Mouse (Mus musculus) MEL (cell line): ENCODE results near the gene Susd6. TPM values are rescaled to one million over a fixed set of nuclear protein-coding genes. Genes with fewer than 3 reads are reported as not detected.

Experiments
- DNase-seq: peaks from one replicate; pipeline ENCODE4 v3.0.0; 2011; ENCODE audit warnings: low read depth, low spot score
- H3K27ac ChIP-seq: 2 replicates; pipeline ENCODE4 v1.5.1; 2012; ENCODE audit warnings: low read depth, mild to moderate bottlenecking, control low read depth, low read length, moderate library complexity; ENCODE audit not compliant: control insufficient read depth
- H3K27me3 ChIP-seq, 2 experiments: fragments of 150-350 bp in 1 of 2; sonication (generic) in 1 of 2; 2 replicates each; pipeline ENCODE4 v1.6.1; 2012; ENCODE audit warnings: low read length in 2 of 2, mild to moderate bottlenecking in 2 of 2, improper control_type of control experiment in 1 of 2, moderate library complexity in 1 of 2; ENCODE audit not compliant: insufficient read depth in 2 of 2, control insufficient read depth in 1 of 2
- H3K36me3 ChIP-seq, 2 experiments: 2 replicates each; pipeline ENCODE4 v1.6.1; 2012 to 2014; ENCODE audit warnings: low read length in 2 of 2, improper control_type of control experiment in 1 of 2, inconsistent platforms in 1 of 2, mild to moderate bottlenecking in 1 of 2; ENCODE audit not compliant: insufficient read depth in 2 of 2, control insufficient read depth in 1 of 2
- H3K4me1 ChIP-seq, 2 experiments: fragments of 150-350 bp in 1 of 2; sonication (generic) in 1 of 2; 2 replicates each; pipeline ENCODE4 v1.6.1; 2012; ENCODE audit warnings: low read length in 2 of 2, improper control_type of control experiment in 1 of 2, mild to moderate bottlenecking in 1 of 2; ENCODE audit not compliant: insufficient read depth in 2 of 2, control insufficient read depth in 1 of 2
- H3K4me3 ChIP-seq, 2 experiments: fragments of 150-350 bp in 1 of 2; sonication (generic) in 1 of 2; 2 replicates each; pipeline ENCODE4 v1.5.1; 2012; ENCODE audit warnings: low read depth in 2 of 2, low read length in 2 of 2, mild to moderate bottlenecking in 2 of 2, moderate library complexity in 2 of 2, control low read depth in 1 of 2, improper control_type of control experiment in 1 of 2; ENCODE audit not compliant: control insufficient read depth in 1 of 2, insufficient read depth in 1 of 2
- H3K79me2 ChIP-seq: 2 replicates; pipeline ENCODE4 v1.6.1; 2012; ENCODE audit warnings: mild to moderate bottlenecking, low read length, moderate library complexity; ENCODE audit not compliant: control insufficient read depth, poor library complexity, insufficient read depth
- H3K9ac ChIP-seq: 2 replicates; pipeline ENCODE4 v1.6.1; 2012; ENCODE audit warnings: low read depth, mild to moderate bottlenecking, control low read depth, low read length, moderate library complexity; ENCODE audit not compliant: control insufficient read depth, poor library complexity, severe bottlenecking
- H3K9me3 ChIP-seq: fragments of 150-350 bp; sonication (generic); replicated peaks from 2 replicates; pipeline ENCODE4 v1.6.1; 2012; ENCODE audit warnings: mild to moderate bottlenecking, low read length, improper control_type of control experiment, moderate library complexity; ENCODE audit not compliant: insufficient read depth
- BHLHE40 ChIP-seq: IDR thresholded peaks from 2 replicates; pipeline ENCODE4 v1.6.1; 2012; ENCODE audit warnings: low read depth, mild to moderate bottlenecking, inconsistent platforms, low read length, improper control_type of control experiment, borderline replicate concordance
- E2F4 ChIP-seq: IDR thresholded peaks from 2 replicates; pipeline ENCODE4 v1.6.1; 2011; ENCODE audit warnings: low read depth, low read length, improper control_type of control experiment, borderline replicate concordance
- ETS1 ChIP-seq: IDR thresholded peaks from 2 replicates; pipeline ENCODE4 v1.6.1; 2012; ENCODE audit warnings: low read depth, mild to moderate bottlenecking, inconsistent platforms, low read length, improper control_type of control experiment, moderate library complexity
- GATA1 ChIP-seq: IDR thresholded peaks from 2 replicates; pipeline ENCODE4 v1.6.1; 2011; ENCODE audit warnings: low read depth, low read length, improper control_type of control experiment
- HCFC1 ChIP-seq: IDR thresholded peaks from 2 replicates; pipeline ENCODE4 v1.6.1; 2012; ENCODE audit warnings: low read depth, mild to moderate bottlenecking, inconsistent platforms, low read length, improper control_type of control experiment, moderate library complexity
- MAFK ChIP-seq: IDR thresholded peaks from 2 replicates; pipeline ENCODE4 v1.6.1; 2011; ENCODE audit warnings: low read depth, mild to moderate bottlenecking, low read length, improper control_type of control experiment, borderline replicate concordance
- MAZ ChIP-seq: IDR thresholded peaks from 2 replicates; pipeline ENCODE4 v1.6.1; 2012; ENCODE audit warnings: low read depth, mild to moderate bottlenecking, inconsistent platforms, low read length, improper control_type of control experiment
- MEF2A ChIP-seq: IDR thresholded peaks from 2 replicates; pipeline ENCODE4 v1.6.1; 2014; ENCODE audit warnings: low read depth, mild to moderate bottlenecking, inconsistent platforms, low read length, improper control_type of control experiment; ENCODE audit not compliant: poor library complexity, insufficient replicate concordance, severe bottlenecking; ENCODE audit errors: extremely low read depth
- MYC ChIP-seq: IDR thresholded peaks from 2 replicates; pipeline ENCODE4 v1.6.1; 2011; ENCODE audit warnings: low read depth, mild to moderate bottlenecking, low read length, improper control_type of control experiment, moderate library complexity
- POLR2A ChIP-seq, 2 experiments: IDR thresholded peaks; 2 replicates each; pipeline ENCODE4 v1.6.1; 2011 to 2012; ENCODE audit warnings: low read length in 2 of 2, mild to moderate bottlenecking in 2 of 2, control low read depth in 1 of 2, improper control_type of control experiment in 1 of 2, low read depth in 1 of 2, moderate library complexity in 1 of 2; ENCODE audit not compliant: control insufficient read depth in 1 of 2, insufficient read depth in 1 of 2, poor library complexity in 1 of 2
- RCOR1 ChIP-seq: IDR thresholded peaks from 2 replicates; pipeline ENCODE4 v1.6.1; 2012; ENCODE audit warnings: low read depth, mild to moderate bottlenecking, inconsistent platforms, low read length, improper control_type of control experiment
- SIN3A ChIP-seq: IDR thresholded peaks from 2 replicates; pipeline ENCODE4 v1.6.1; 2012; ENCODE audit warnings: low read length, improper control_type of control experiment, inconsistent platforms
- TAL1 ChIP-seq: IDR thresholded peaks from 2 replicates; pipeline ENCODE4 v1.6.1; 2012; ENCODE audit warnings: mild to moderate bottlenecking, inconsistent platforms, low read length, moderate library complexity, mixed read lengths
- TBP ChIP-seq: IDR thresholded peaks from 2 replicates; pipeline ENCODE4 v1.8.0; 2011; ENCODE audit warnings: low read depth, low read length, improper control_type of control experiment
- ZKSCAN1 ChIP-seq: IDR thresholded peaks from 2 replicates; pipeline ENCODE4 v1.6.1; 2012; ENCODE audit warnings: low read depth, mild to moderate bottlenecking, inconsistent platforms, low read length, improper control_type of control experiment, moderate library complexity
- ZNF384 ChIP-seq: IDR thresholded peaks from 2 replicates; pipeline ENCODE4 v1.6.1; 2012; ENCODE audit warnings: low read depth, mild to moderate bottlenecking, inconsistent platforms, low read length, improper control_type of control experiment
- polyA plus RNA-seq, 2 experiments: library from polyadenylated mRNA; stranded (reverse) in 1 of 2; unstranded in 1 of 2; fragments of >175 nt in 1 of 2; fragments of >200 nt in 1 of 2; gene quantifications; 2 replicates each; pipeline versions ENCODE4 v1.2.1 to v1.2.4; 2012; ENCODE audit warnings: low replicate concordance in 2 of 2, low read depth in 1 of 2; ENCODE audit not compliant: insufficient read length in 2 of 2, insufficient read depth in 1 of 2, missing spikeins in 1 of 2
- total RNA-seq: library from RNA; depleted of rRNA; stranded (reverse); fragments of 300-350 nt; gene quantifications from 2 replicates; pipeline ENCODE4 v1.2.3, GENCODE M21; 2012

Gene Susd6
- total and polyA plus RNA-seq, 3 experiments: 12.2 to 22.4 TPM; not detected in 1

DNA sequence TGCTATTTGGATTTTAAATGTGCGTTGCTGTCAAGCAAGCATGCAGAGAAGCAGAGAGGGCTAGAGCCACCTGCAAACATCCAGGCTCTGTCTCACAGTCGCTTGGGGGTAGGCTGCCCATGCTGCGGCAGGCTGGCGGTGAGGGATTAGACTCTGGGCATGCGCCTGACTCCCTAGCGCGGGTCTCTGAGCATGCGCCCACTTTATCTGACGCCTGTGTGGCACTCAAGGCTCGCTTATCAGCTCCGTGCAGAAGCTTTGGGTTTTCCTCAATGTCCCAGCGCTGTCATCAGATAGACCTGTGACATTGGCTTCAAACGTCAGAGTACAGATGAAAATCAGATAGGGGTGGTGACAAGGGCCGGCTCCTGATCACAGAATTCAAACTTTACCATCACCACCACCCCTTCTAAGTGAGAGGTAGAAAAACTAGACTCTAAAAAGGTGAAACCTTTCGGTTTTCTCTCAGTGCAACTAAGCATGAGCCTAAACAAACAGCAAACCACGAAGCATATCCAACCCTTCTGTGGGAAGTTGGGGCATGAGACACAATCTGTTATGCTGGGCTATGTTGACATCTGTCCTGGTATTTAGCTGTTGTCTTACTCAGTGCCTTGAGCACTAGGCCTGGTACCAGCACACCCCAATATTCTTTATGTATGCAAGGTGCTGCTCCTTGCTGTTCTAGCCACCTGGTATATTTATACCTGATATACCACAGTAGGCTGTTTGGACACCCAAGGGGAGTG, 11.9 kb upstream of the Susd6 start (continued):
- TF ChIP-seq HCFC1: peak; percentile 69
- peak; percentile 23; the same call in 1 of the 2 replicates for TF ChIP-seq ZNF384
- peak; percentile 82 for TF ChIP-seq MYC
- no peak for TF ChIP-seq E2F4
- peak; percentile 73 for TF ChIP-seq TBP
- no peak for TF ChIP-seq MAZ

DNA sequence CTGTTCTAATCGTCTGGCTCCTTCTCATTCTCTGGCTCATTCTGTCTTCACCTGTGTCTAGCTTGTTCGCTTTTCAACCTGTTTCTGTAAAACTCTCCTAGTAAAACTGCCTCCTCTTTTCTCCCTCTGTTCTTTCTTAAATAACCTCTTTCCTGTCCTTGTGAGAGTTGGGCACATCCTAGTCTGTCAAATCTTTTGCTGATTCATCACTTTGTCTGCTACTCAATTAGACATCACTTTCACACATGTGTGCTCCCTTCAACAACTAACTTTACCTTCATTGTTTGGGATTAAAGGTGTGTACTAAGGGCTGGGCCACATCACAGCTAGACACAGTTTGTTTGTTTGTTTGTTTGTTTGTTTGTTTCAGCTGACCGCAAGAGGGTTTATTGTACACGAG, 10.6 kb upstream of the Susd6 start:
- peak; percentile 83 for TF ChIP-seq MAFK
- TF ChIP-seq RCOR1: no peak
- no peak for TF ChIP-seq POLR2A (IDR thresholded peaks at IDR 0.05; ENCODE audit: control insufficient read depth in 1 of 2, insufficient read depth in 1 of 2, low read depth in 1 of 2, low read length in 2 of 2, poor library complexity in 1 of 2)
- TF ChIP-seq ZKSCAN1: no peak
- TF ChIP-seq ETS1: no peak
- TF ChIP-seq GATA1: no peak
- no peak for TF ChIP-seq BHLHE40
- TF ChIP-seq TAL1: no peak
- peaks cover 0 to 38% of the 10 kb centered on the region in 2 experiments; a peak in 2 of 4 replicates for H3K36me3 ChIP-seq
- H3K4me1 ChIP-seq: peaks cover 26 to 51% of the 10 kb centered on the region in 2 experiments
- no peak for DNase-seq
- H3K79me2 ChIP-seq: no peaks in the 10 kb centered on the region; the same call in 1 of the 2 replicates
- H3K4me3 ChIP-seq: no peak overlapping the region
- H3K27ac ChIP-seq: peak overlapping the region; percentile 96; the same call in 1 of the 2 replicates
- H3K27me3 ChIP-seq: no peaks in the 10 kb centered on the region
- no peak overlapping the region for H3K9ac ChIP-seq
- H3K9me3 ChIP-seq: no peaks in the 10 kb centered on the region

DNA sequence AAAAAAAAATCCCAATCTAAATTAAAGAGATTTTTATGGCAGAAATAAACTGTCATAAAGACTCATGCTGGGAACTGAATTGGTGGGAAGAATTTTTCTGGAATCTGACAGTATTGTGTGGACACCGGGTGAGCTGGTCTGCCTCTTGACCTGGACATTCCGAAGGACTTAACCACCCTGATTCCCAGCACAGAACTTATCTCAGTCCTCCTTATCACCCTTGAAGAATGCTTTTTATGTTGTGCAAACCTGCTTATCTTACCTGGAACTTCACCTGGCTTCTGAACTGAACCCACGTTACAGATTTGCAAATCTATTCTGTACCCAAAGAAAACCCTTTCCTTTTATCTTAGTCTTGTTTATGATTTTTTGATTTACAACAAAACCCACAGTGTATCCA, 8.1 kb upstream of the Susd6 start:
- DNase-seq: no peak
- peaks cover 0 to 41% of the 10 kb centered on the region in 2 experiments; a peak in 2 of 4 replicates for H3K36me3 ChIP-seq
- no peaks in the 10 kb centered on the region; the same call in 1 of the 2 replicates for H3K79me2 ChIP-seq
- H3K9ac ChIP-seq: no peak overlapping the region
- H3K9me3 ChIP-seq: no peaks in the 10 kb centered on the region
- H3K27me3 ChIP-seq: no peaks in the 10 kb centered on the region
- no peak overlapping the region for H3K27ac ChIP-seq
- H3K4me1 ChIP-seq: peaks cover 26 to 50% of the 10 kb centered on the region in 2 experiments
- no peak overlapping the region for H3K4me3 ChIP-seq
- no peak for TF ChIP-seq BHLHE40
- TF ChIP-seq SIN3A: no peak
- TF ChIP-seq RCOR1: peak; percentile 23; the same call in 1 of the 2 replicates
- TF ChIP-seq MEF2A: no peak
